Mouse (Mus musculus): ENCODE data around the gene Atxn7l2.

The Atxn7l2 gene

GRCm38 (mm10) chr3:108180514-108180913 lies 30.2 kb downstream of the Atxn7l2 start:
- no peak for DNase-seq (ENCODE audit: extremely low read depth, low read depth, low spot score)

- no peak for DNase-seq (ENCODE audit: extremely low read depth, low read depth, low spot score)
Measured at GRCm38 (mm10) chr3:108178756-108179715, 31.7 kb downstream of the Atxn7l2 start.

- no peak for DNase-seq (ENCODE audit: extremely low read depth, low read depth, low spot score)
Measured at GRCm38 (mm10) chr3:108174672-108175531, 35.8 kb downstream of the Atxn7l2 start.

GRCm38 (mm10) chr3:108169199-108169598 lies 41.5 kb downstream of the Atxn7l2 start:
- DNase-seq (ENCODE audit: extremely low read depth, low read depth, low spot score), result no peak

- no peak for DNase-seq (ENCODE audit: extremely low read depth, low read depth, low spot score)
Measured at GRCm38 (mm10) chr3:108167499-108167898, 43.2 kb downstream of the Atxn7l2 start.

GRCm38 (mm10) chr3:108166486-108167211 lies 44.1 kb downstream of the Atxn7l2 start:
- no peak for DNase-seq (ENCODE audit: extremely low read depth, low read depth, low spot score)

- no peak for DNase-seq (ENCODE audit: extremely low read depth, low read depth, low spot score)
Measured at GRCm38 (mm10) chr3:108165532-108166315, 45.0 kb downstream of the Atxn7l2 start.

GRCm38 (mm10) chr3:108164807-108165206 lies 45.9 kb downstream of the Atxn7l2 start:
- DNase-seq (ENCODE audit: extremely low read depth, low read depth, low spot score), result no peak

GRCm38 (mm10) chr3:108164091-108164490 lies 46.6 kb downstream of the Atxn7l2 start:
- DNase-seq (ENCODE audit: extremely low read depth, low read depth, low spot score), result no peak

GRCm38 (mm10) chr3:108158383-108159037 lies 52.2 kb downstream of the Atxn7l2 start:
- no peak for DNase-seq (ENCODE audit: extremely low read depth, low read depth, low spot score)

GRCm38 (mm10) chr3:108154656-108155055 lies 56.1 kb downstream of the Atxn7l2 start, which contains the start of gene Gpr61:
TSS of gene Gpr61 (minus strand) at chr3:108154882.
- DNase-seq (ENCODE audit: extremely low read depth, low read depth, low spot score), result no peak

- DNase-seq (ENCODE audit: extremely low read depth, low read depth, low spot score), result no peak
Measured at GRCm38 (mm10) chr3:108152290-108152689, 58.4 kb downstream of the Atxn7l2 start.
